Mouse (Mus musculus): ENCODE measurements around the gene Fkbp11.

- TF ChIP-seq GATA1 (IDR thresholded peaks at IDR 0.05; ENCODE audit: borderline replicate concordance, low read length) (no peak), FLI1 (IDR thresholded peaks at IDR 0.05; ENCODE audit: low read length) (no peak)
Observed at GRCm38 (mm10) chr15:98732006-98732531, 4.1 kb upstream of the Fkbp11 start.
